Mouse (Mus musculus) stomach, postnatal 0 days (tissue): Measurements from ENCODE around the gene Tnfsf10.

ENCODE experiments used
- CTCF ChIP-seq: IDR thresholded peaks from 2 replicates; pipeline ENCODE4 v1.5.1; 2016; ENCODE audit warnings: antibody characterized with exemption, low read depth, mild to moderate bottlenecking, moderate library complexity
- EP300 ChIP-seq: optimal IDR thresholded peaks from 2 replicates; pipeline ENCODE3; 2016; ENCODE audit warnings: antibody characterized with exemption

- no peak for TF ChIP-seq CTCF
- TF ChIP-seq EP300 = no peak
These were observed 10.0 kb upstream of the Tnfsf10 start for GRCm38 (mm10) chr3:27306815-27307214.
